Mouse (Mus musculus) MEL (cell line): Measurements from ENCODE around the gene Ifit1bl2. TPM values are rescaled to one million over a fixed set of nuclear protein-coding genes. Genes with fewer than 3 reads are reported as not detected.

ENCODE experiments used
- DNase-seq: peaks from one replicate; pipeline ENCODE4 v3.0.0; 2011; ENCODE audit warnings: low read depth, low spot score
- H3K27ac ChIP-seq: 2 replicates; pipeline ENCODE4 v1.5.1; 2012; ENCODE audit warnings: low read depth, mild to moderate bottlenecking, control low read depth, low read length, moderate library complexity; ENCODE audit not compliant: control insufficient read depth
- H3K27me3 ChIP-seq, 2 experiments: fragments of 150-350 bp in 1 of 2; sonication (generic) in 1 of 2; 2 replicates each; pipeline ENCODE4 v1.6.1; 2012; ENCODE audit warnings: low read length in 2 of 2, mild to moderate bottlenecking in 2 of 2, improper control_type of control experiment in 1 of 2, moderate library complexity in 1 of 2; ENCODE audit not compliant: insufficient read depth in 2 of 2, control insufficient read depth in 1 of 2
- H3K36me3 ChIP-seq, 2 experiments: 2 replicates each; pipeline ENCODE4 v1.6.1; 2012 to 2014; ENCODE audit warnings: low read length in 2 of 2, improper control_type of control experiment in 1 of 2, inconsistent platforms in 1 of 2, mild to moderate bottlenecking in 1 of 2; ENCODE audit not compliant: insufficient read depth in 2 of 2, control insufficient read depth in 1 of 2
- H3K4me1 ChIP-seq, 2 experiments: fragments of 150-350 bp in 1 of 2; sonication (generic) in 1 of 2; 2 replicates each; pipeline ENCODE4 v1.6.1; 2012; ENCODE audit warnings: low read length in 2 of 2, improper control_type of control experiment in 1 of 2, mild to moderate bottlenecking in 1 of 2; ENCODE audit not compliant: insufficient read depth in 2 of 2, control insufficient read depth in 1 of 2
- H3K4me3 ChIP-seq, 2 experiments: fragments of 150-350 bp in 1 of 2; sonication (generic) in 1 of 2; 2 replicates each; pipeline ENCODE4 v1.5.1; 2012; ENCODE audit warnings: low read depth in 2 of 2, low read length in 2 of 2, mild to moderate bottlenecking in 2 of 2, moderate library complexity in 2 of 2, control low read depth in 1 of 2, improper control_type of control experiment in 1 of 2; ENCODE audit not compliant: control insufficient read depth in 1 of 2, insufficient read depth in 1 of 2
- H3K79me2 ChIP-seq: 2 replicates; pipeline ENCODE4 v1.6.1; 2012; ENCODE audit warnings: mild to moderate bottlenecking, low read length, moderate library complexity; ENCODE audit not compliant: control insufficient read depth, poor library complexity, insufficient read depth
- H3K9ac ChIP-seq: 2 replicates; pipeline ENCODE4 v1.6.1; 2012; ENCODE audit warnings: low read depth, mild to moderate bottlenecking, control low read depth, low read length, moderate library complexity; ENCODE audit not compliant: control insufficient read depth, poor library complexity, severe bottlenecking
- H3K9me3 ChIP-seq: fragments of 150-350 bp; sonication (generic); replicated peaks from 2 replicates; pipeline ENCODE4 v1.6.1; 2012; ENCODE audit warnings: mild to moderate bottlenecking, low read length, improper control_type of control experiment, moderate library complexity; ENCODE audit not compliant: insufficient read depth
- BHLHE40 ChIP-seq: IDR thresholded peaks from 2 replicates; pipeline ENCODE4 v1.6.1; 2012; ENCODE audit warnings: low read depth, mild to moderate bottlenecking, inconsistent platforms, low read length, improper control_type of control experiment, borderline replicate concordance
- CHD1 ChIP-seq: IDR thresholded peaks from 2 replicates; pipeline ENCODE4 v1.6.1; 2012; ENCODE audit warnings: low read depth, mild to moderate bottlenecking, inconsistent platforms, low read length, improper control_type of control experiment
- CTCF ChIP-seq, 3 experiments: IDR thresholded peaks in 2 of 3; conservative IDR thresholded peaks in 1 of 3; 2 replicates each; pipeline ENCODE4 v1.5.1; 2011 to 2012; ENCODE audit warnings: low read length in 3 of 3, low read depth in 2 of 3, mild to moderate bottlenecking in 2 of 3, improper control_type of control experiment in 1 of 3, inconsistent platforms in 1 of 3, mixed read lengths in 1 of 3, moderate library complexity in 1 of 3; ENCODE audit not compliant: control insufficient read depth in 1 of 3, insufficient read depth in 1 of 3, poor library complexity in 1 of 3, severe bottlenecking in 1 of 3
- EP300 ChIP-seq, 2 experiments: IDR thresholded peaks; 2 replicates each; pipeline ENCODE4 v1.6.1; 2011; ENCODE audit warnings: improper control_type of control experiment in 2 of 2, low read length in 2 of 2, low read depth in 1 of 2, mild to moderate bottlenecking in 1 of 2
- JUND ChIP-seq: IDR thresholded peaks from 2 replicates; pipeline ENCODE4 v1.6.1; 2011; ENCODE audit warnings: low read depth, mild to moderate bottlenecking, improper control_type of control experiment, low read length
- MAFK ChIP-seq: IDR thresholded peaks from 2 replicates; pipeline ENCODE4 v1.6.1; 2011; ENCODE audit warnings: low read depth, mild to moderate bottlenecking, low read length, improper control_type of control experiment, borderline replicate concordance
- MAX ChIP-seq: IDR thresholded peaks from 2 replicates; pipeline ENCODE4 v1.6.1; 2011; ENCODE audit warnings: low read length, improper control_type of control experiment
- MAZ ChIP-seq: IDR thresholded peaks from 2 replicates; pipeline ENCODE4 v1.6.1; 2012; ENCODE audit warnings: low read depth, mild to moderate bottlenecking, inconsistent platforms, low read length, improper control_type of control experiment
- MEF2A ChIP-seq: IDR thresholded peaks from 2 replicates; pipeline ENCODE4 v1.6.1; 2014; ENCODE audit warnings: low read depth, mild to moderate bottlenecking, inconsistent platforms, low read length, improper control_type of control experiment; ENCODE audit not compliant: poor library complexity, insufficient replicate concordance, severe bottlenecking; ENCODE audit errors: extremely low read depth
- MYC ChIP-seq: IDR thresholded peaks from 2 replicates; pipeline ENCODE4 v1.6.1; 2011; ENCODE audit warnings: low read depth, mild to moderate bottlenecking, low read length, improper control_type of control experiment, moderate library complexity
- POLR2AphosphoS2 ChIP-seq: IDR thresholded peaks from 2 replicates; pipeline ENCODE4 v1.6.1; 2011; ENCODE audit warnings: low read length, improper control_type of control experiment
- POLR2AphosphoS5 ChIP-seq: IDR thresholded peaks from 2 replicates; pipeline ENCODE4 v1.6.1; 2012; ENCODE audit warnings: low read depth, borderline replicate concordance, mild to moderate bottlenecking, inconsistent platforms, low read length, moderate library complexity, mixed read lengths
- TBP ChIP-seq: IDR thresholded peaks from 2 replicates; pipeline ENCODE4 v1.8.0; 2011; ENCODE audit warnings: low read depth, low read length, improper control_type of control experiment
- ZC3H11A ChIP-seq: IDR thresholded peaks from 2 replicates; pipeline ENCODE4 v1.6.1; 2012; ENCODE audit warnings: low read depth, mild to moderate bottlenecking, inconsistent platforms, low read length, improper control_type of control experiment
- ZMIZ1 ChIP-seq: IDR thresholded peaks from 2 replicates; pipeline ENCODE4 v1.6.1; 2012; ENCODE audit warnings: low read depth, mild to moderate bottlenecking, inconsistent platforms, low read length, improper control_type of control experiment, moderate library complexity
- ZNF384 ChIP-seq: IDR thresholded peaks from 2 replicates; pipeline ENCODE4 v1.6.1; 2012; ENCODE audit warnings: low read depth, mild to moderate bottlenecking, inconsistent platforms, low read length, improper control_type of control experiment
- polyA plus RNA-seq, 2 experiments: library from polyadenylated mRNA; stranded (reverse) in 1 of 2; unstranded in 1 of 2; fragments of >175 nt in 1 of 2; fragments of >200 nt in 1 of 2; gene quantifications; 2 replicates each; pipeline versions ENCODE4 v1.2.1 to v1.2.4; 2012; ENCODE audit warnings: low replicate concordance in 2 of 2, low read depth in 1 of 2; ENCODE audit not compliant: insufficient read length in 2 of 2, insufficient read depth in 1 of 2, missing spikeins in 1 of 2
- total RNA-seq: library from RNA; depleted of rRNA; stranded (reverse); fragments of 300-350 nt; gene quantifications from 2 replicates; pipeline ENCODE4 v1.2.3, GENCODE M21; 2012; rRNA removed

Ifit1bl2 gene
- total and polyA plus RNA-seq, 3 experiments = not detected

GRCm38 (mm10) chr19:34568988-34569895 is 71.3 kb downstream of the Ifit1bl2 start:
- H3K27ac ChIP-seq = no peak overlapping the region
- peaks cover 1 to 3% of the 10 kb centered on the region in 2 experiments; a peak in 2 of 4 replicates for H3K27me3 ChIP-seq
- H3K9ac ChIP-seq = no peak overlapping the region
- H3K36me3 ChIP-seq = no peaks in the 10 kb centered on the region
- TF ChIP-seq CHD1 (no peak), MAFK (no peak), POLR2AphosphoS5 (no peak), CTCF (IDR thresholded peaks at IDR 0.05 in 2 of 3, conservative IDR thresholded peaks at IDR 0.05 in 1 of 3; ENCODE audit: control insufficient read depth in 1 of 3, insufficient read depth in 1 of 3, low read depth in 2 of 3, low read length in 3 of 3, poor library complexity in 1 of 3, severe bottlenecking in 1 of 3) (no peak), ZMIZ1 (no peak), MEF2A (no peak), BHLHE40 (no peak), TBP (no peak), MAX (no peak), MAZ (no peak), POLR2AphosphoS2 (no peak), ZC3H11A (no peak), EP300 (IDR thresholded peaks at IDR 0.05; ENCODE audit: low read depth in 1 of 2, low read length in 2 of 2) (no peak), JUND (no peak), ZNF384 (no peak), MYC (no peak)
- TF ChIP-seq, all 39 proteins: peak for 0
- Histone ChIP-seq H3K4me3 (no peak overlapping the region), H3K4me1 (no peaks in the 10 kb centered on the region), H3K9me3 (no peaks in the 10 kb centered on the region), H3K79me2 (no peaks in the 10 kb centered on the region)
- DNase-seq = no peak

Other genes starting within 250 kb of the Ifit1bl2 start
- gene Ch25h, start 165.6 kb downstream of the Ifit1bl2 start, total RNA-seq = not detected in 2 replicates
- gene Ch25h, start 165.6 kb downstream of the Ifit1bl2 start, polyA plus RNA-seq = not detected
- gene Lipa, start 113.3 kb downstream of the Ifit1bl2 start, total RNA-seq = 7.6 and 8.0 TPM in 2 replicates
- 10 to 100 TPM in 1 of 2 experiments, not detected in 1; 13.8 TPM for gene Lipa, start 113.3 kb downstream of the Ifit1bl2 start, polyA plus RNA-seq
- gene Ifit2, start 90.0 kb downstream of the Ifit1bl2 start, total RNA-seq = 0.65 and 0.69 TPM in 2 replicates
- 1 to 10 TPM in 1 of 2 experiments, not detected in 1; 2.7 TPM for gene Ifit2, start 90.0 kb downstream of the Ifit1bl2 start, polyA plus RNA-seq
- gene Ifit3, start 57.2 kb downstream of the Ifit1bl2 start, total RNA-seq = not detected in 2 replicates
- gene Ifit3, start 57.2 kb downstream of the Ifit1bl2 start, polyA plus RNA-seq = under 1 TPM in 1 of 2 experiments, not detected in 1; 0.10 TPM
- 0.10 TPM in 1 of 2 replicates, not detected in the other for gene Ifit1bl1, start 38.8 kb downstream of the Ifit1bl2 start, total RNA-seq
- under 1 TPM in 1 of 2 experiments, not detected in 1; 0.08 TPM for gene Ifit1bl1, start 38.8 kb downstream of the Ifit1bl2 start, polyA plus RNA-seq
- not detected in 2 replicates for gene Ifit3b, start 32.8 kb downstream of the Ifit1bl2 start, total RNA-seq
- gene Ifit3b, start 32.8 kb downstream of the Ifit1bl2 start, polyA plus RNA-seq = not detected
- gene Ifit1, start 128 bp upstream of the Ifit1bl2 start, total RNA-seq = 0.12 TPM in 1 of 2 replicates, not detected in the other
- under 1 TPM in 1 of 2 experiments, not detected in 1; 0.31 TPM for gene Ifit1, start 128 bp upstream of the Ifit1bl2 start, polyA plus RNA-seq
- gene Slc16a12, start 106.5 kb upstream of the Ifit1bl2 start, total RNA-seq = not detected in 2 replicates
- gene Slc16a12, start 106.5 kb upstream of the Ifit1bl2 start, polyA plus RNA-seq = under 1 TPM in 1 of 2 experiments, not detected in 1; 0.06 TPM
- 6.3 and 7.2 TPM in 2 replicates for gene Pank1, start 238.7 kb upstream of the Ifit1bl2 start, total RNA-seq
- gene Pank1, start 238.7 kb upstream of the Ifit1bl2 start, polyA plus RNA-seq = 1 to 10 TPM in 1 of 2 experiments, not detected in 1; 7.6 TPM